Mouse (Mus musculus): ENCODE results near the gene Gsg1l.

The Gsg1l gene

GRCm38 (mm10) chr7:125942365-125943090 lies 139.7 kb downstream of the Gsg1l start:
- no peak for DNase-seq (ENCODE audit: inconsistent ontology term)

GRCm38 (mm10) chr7:125934319-125934718 lies 147.9 kb downstream of the Gsg1l start:
- DNase-seq (ENCODE audit: inconsistent ontology term): no peak

GRCm38 (mm10) chr7:125933356-125934244 lies 148.6 kb downstream of the Gsg1l start:
- peak; percentile 25 for DNase-seq (ENCODE audit: inconsistent ontology term)

- no peak for DNase-seq (ENCODE audit: inconsistent ontology term)
Observed at GRCm38 (mm10) chr7:125931602-125932001, 150.6 kb downstream of the Gsg1l start.

GRCm38 (mm10) chr7:125924044-125924443 lies 158.2 kb downstream of the Gsg1l start:
- DNase-seq (ENCODE audit: inconsistent ontology term): no peak

- DNase-seq (ENCODE audit: inconsistent ontology term): no peak
Observed at GRCm38 (mm10) chr7:125920801-125921200, 161.4 kb downstream of the Gsg1l start.

- DNase-seq (ENCODE audit: inconsistent ontology term): no peak
Observed at GRCm38 (mm10) chr7:125900386-125901161, 181.6 kb downstream of the Gsg1l start.

- no peak for DNase-seq (ENCODE audit: inconsistent ontology term)
Observed at GRCm38 (mm10) chr7:125899916-125900315, 182.3 kb downstream of the Gsg1l start.

GRCm38 (mm10) chr7:125899036-125899435 lies 183.2 kb downstream of the Gsg1l start:
- DNase-seq (ENCODE audit: inconsistent ontology term): peak; percentile 96

GRCm38 (mm10) chr7:125897059-125897458 lies 185.2 kb downstream of the Gsg1l start:
- DNase-seq (ENCODE audit: inconsistent ontology term): no peak

GRCm38 (mm10) chr7:125893621-125894020 lies 188.6 kb downstream of the Gsg1l start:
- DNase-seq (ENCODE audit: inconsistent ontology term): no peak

- DNase-seq (ENCODE audit: inconsistent ontology term): peak; percentile 67
Observed at GRCm38 (mm10) chr7:125888373-125888772, 193.8 kb downstream of the Gsg1l start.

- DNase-seq (ENCODE audit: inconsistent ontology term): no peak
Observed at GRCm38 (mm10) chr7:125887761-125888160, 194.4 kb downstream of the Gsg1l start.

GRCm38 (mm10) chr7:125887124-125887523 lies 195.1 kb downstream of the Gsg1l start:
- DNase-seq (ENCODE audit: inconsistent ontology term): no peak

GRCm38 (mm10) chr7:125886116-125886680 lies 196.0 kb downstream of the Gsg1l start:
- no peak for DNase-seq (ENCODE audit: inconsistent ontology term)

GRCm38 (mm10) chr7:125883232-125883631 lies 199.0 kb downstream of the Gsg1l start:
- no peak for DNase-seq (ENCODE audit: inconsistent ontology term)

GRCm38 (mm10) chr7:125878040-125878439 lies 204.2 kb downstream of the Gsg1l start:
- DNase-seq (ENCODE audit: inconsistent ontology term): no peak

- no peak for DNase-seq (ENCODE audit: inconsistent ontology term)
Observed at GRCm38 (mm10) chr7:125873971-125874495, 208.2 kb downstream of the Gsg1l start.

- no peak for DNase-seq (ENCODE audit: inconsistent ontology term)
Observed at GRCm38 (mm10) chr7:125872874-125873273, 209.3 kb downstream of the Gsg1l start.

GRCm38 (mm10) chr7:125872202-125872580 lies 210.0 kb downstream of the Gsg1l start:
- DNase-seq (ENCODE audit: inconsistent ontology term): no peak

- DNase-seq (ENCODE audit: inconsistent ontology term): peak; percentile 9
Observed at GRCm38 (mm10) chr7:125871404-125872201, 210.6 kb downstream of the Gsg1l start.

Measured in Muller cell, postnatal 12 days (primary cell).